Mouse (Mus musculus) right cerebral cortex, adult 2 months (tissue): ENCODE results near the gene Vmn1r103.
"Not testable (repeated sequence)": the region's sequence is repeated elsewhere in the genome, so short reads cannot be mapped to it uniquely, and the experiment has no call there.

Source experiments
- DNase-seq, 2 experiments: peaks; one replicate each; pipeline ENCODE4 v3.0.0; 2021 to 2022; ENCODE audit warnings: low spot score in 2 of 2

Vmn1r103 gene

GRCm38 (mm10) chr7:20510434-20510833 is at the start of gene Vmn1r103:
Vmn1r103 (minus strand) TSS chr7:20510534.
- DNase-seq, result not testable (repeated sequence)

GRCm38 (mm10) chr7:20545657-20546056 is 35.3 kb upstream of the Vmn1r103 start, which contains the start of gene Gm5726:
Gm5726 (minus strand) TSS chr7:20545757.
- DNase-seq, result not testable (repeated sequence)

- DNase-seq, result not testable (repeated sequence)
Measured at GRCm38 (mm10) chr7:20533537-20533936, 23.2 kb upstream of the Vmn1r103 start, which contains the start of gene Vmn1r104. Vmn1r104 (plus strand) TSS chr7:20533837.

GRCm38 (mm10) chr7:20474825-20475224 is 35.5 kb downstream of the Vmn1r103 start, which contains the start of gene Gm10670:
Gm10670 (minus strand) TSS chr7:20474925.
- not testable (repeated sequence) for DNase-seq
